Mouse (Mus musculus) retina, postnatal 1 day (tissue): ENCODE measurements around the gene Ddx19a.
"Not testable (repeated sequence)": the region's sequence is repeated elsewhere in the genome, so short reads cannot be mapped to it uniquely, and the experiment has no call there.

ENCODE experiments used
- DNase-seq: peaks from one replicate; pipeline ENCODE4 v3.0.0-alpha.2; 2012

The Ddx19a gene

GRCm38 (mm10) chr8:110997547-110998531, at the start of gene Ddx19a:
Ddx19a (minus strand) TSS chr8:110997800.
- peak; percentile 95 for DNase-seq

GRCm38 (mm10) chr8:111044003-111044734, 46.6 kb upstream of the Ddx19a start:
- DNase-seq: no peak

DNA sequence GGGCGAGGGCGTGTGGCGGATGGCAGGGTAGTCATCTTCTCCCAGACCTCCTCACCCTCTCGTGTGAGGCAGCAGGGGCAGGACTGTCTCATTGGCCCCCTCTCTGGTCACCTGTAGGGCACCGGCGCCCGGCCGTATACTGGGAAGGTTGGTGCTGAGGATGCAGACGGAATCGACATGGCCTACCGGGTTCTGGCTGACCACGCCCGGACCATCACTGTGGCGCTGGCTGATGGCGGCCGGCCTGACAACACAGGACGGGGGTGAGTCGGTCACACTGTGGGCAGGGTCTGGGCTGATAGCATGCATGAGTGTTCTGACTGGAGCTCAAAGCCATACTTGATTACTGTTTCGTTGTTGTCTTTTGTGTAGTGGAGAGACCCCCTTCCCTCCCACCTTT, 44.9 kb upstream of the Ddx19a start:
- no peak for DNase-seq

GRCm38 (mm10) chr8:111036591-111036990, 39.0 kb upstream of the Ddx19a start:
- DNase-seq: no peak

DNA sequence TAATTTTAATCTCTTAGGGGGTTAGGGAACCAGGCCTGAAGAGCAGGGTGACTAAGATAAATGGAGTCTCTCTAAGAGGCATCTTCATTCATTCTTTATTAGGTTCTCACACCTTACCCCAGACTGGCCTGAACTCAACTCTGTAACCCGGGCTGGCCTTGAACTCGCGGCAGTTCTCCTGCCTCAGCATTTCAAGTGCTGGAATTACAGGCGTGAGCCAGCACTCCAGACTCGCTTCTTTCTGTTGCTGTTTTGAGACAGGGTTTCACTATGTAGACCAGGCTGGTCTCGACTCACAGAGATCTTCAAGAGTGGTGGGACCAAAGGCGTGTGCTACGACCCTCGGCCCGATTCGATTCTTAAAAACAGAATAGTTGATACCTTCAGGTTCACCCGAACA, 36.7 kb upstream of the Ddx19a start:
- DNase-seq: no peak

- peak; percentile 100 for DNase-seq
Observed at GRCm38 (mm10) chr8:111033482-111034215, 36.0 kb upstream of the Ddx19a start.

GRCm38 (mm10) chr8:111032916-111033315, 35.3 kb upstream of the Ddx19a start, which contains the start of gene Aars:
Aars (plus strand) TSS chr8:111033144.
- no peak for DNase-seq

- DNase-seq: no peak
Observed at GRCm38 (mm10) chr8:111031572-111031971, 34.0 kb upstream of the Ddx19a start, which contains the start of gene Ddx19b. Ddx19b (minus strand) TSS chr8:111031751.

DNA sequence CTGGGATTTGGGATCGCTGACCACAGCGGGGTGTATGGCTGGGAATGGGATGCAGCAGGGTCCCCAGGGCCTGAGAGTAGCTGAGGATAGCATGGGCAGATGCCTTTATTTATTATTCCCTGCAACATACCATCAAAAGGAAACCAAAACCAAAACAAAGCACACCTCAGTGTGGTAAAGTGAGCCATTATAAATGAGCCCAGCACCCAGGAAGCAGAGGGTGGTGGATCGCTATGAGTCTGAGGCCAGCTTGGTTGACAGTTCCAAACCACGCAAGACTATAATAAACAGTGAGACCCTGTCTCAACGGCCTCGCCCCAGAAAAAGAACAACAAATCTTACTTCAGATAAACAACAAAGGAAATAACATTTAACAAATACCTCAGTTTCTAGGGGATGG, 32.4 kb upstream of the Ddx19a start:
- no peak for DNase-seq

- DNase-seq: peak; percentile 24
Observed at GRCm38 (mm10) chr8:111029589-111029988, 32.0 kb upstream of the Ddx19a start.

DNA sequence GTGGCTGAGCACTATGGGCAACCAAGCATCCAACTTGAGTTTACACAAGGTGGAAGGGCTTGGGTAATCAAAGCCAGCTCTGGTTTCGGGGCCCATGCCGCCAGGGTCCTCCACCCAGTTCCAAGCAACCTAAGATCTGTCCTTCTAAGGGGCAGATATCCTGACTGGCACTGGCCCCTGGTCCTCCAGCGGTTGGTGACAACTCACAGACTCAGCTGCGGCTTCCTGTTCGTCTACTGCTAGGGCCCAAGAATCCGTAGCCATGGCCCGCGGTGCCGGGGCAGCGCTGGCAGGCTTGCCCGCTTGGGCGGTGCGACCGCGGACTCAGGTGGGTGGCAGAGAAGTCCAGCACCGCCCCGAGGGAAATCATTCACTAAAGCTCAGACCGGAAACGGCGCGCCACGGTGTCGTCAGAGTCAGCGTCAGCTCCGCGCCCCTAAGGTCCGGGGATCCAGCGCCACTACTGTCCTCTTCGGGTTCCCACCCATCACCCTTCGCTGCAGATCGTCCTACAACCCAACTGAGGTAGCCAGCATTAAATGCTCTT, 29.9 kb upstream of the Ddx19a start:
- DNase-seq: peak; percentile 89

DNA sequence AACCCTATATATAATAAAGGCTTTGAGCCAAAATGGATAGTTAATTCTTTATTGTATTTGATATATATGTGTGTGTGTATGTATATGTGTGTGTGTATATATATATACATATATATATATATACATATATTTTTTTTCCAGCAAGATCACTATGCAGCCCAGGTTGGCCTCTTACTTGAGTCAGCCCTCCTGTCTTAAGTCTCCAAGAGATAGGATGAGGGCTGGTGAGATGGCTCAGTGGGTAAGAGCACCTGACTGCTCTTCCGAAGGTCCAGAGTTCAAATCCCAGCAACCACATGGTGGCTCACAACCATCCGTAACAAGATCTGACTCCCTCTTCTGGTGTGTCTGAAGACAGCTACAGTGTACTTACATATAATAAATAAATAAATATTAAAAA, 29.0 kb upstream of the Ddx19a start:
- not testable (repeated sequence) for DNase-seq

- DNase-seq: not testable (repeated sequence)
Observed at GRCm38 (mm10) chr8:111010230-111010991, 12.8 kb upstream of the Ddx19a start.

GRCm38 (mm10) chr8:110996641-110997430, 764 bp downstream of the Ddx19a start:
- DNase-seq: no peak

- DNase-seq: no peak
Observed at GRCm38 (mm10) chr8:110990017-110990416, 7.6 kb downstream of the Ddx19a start.

GRCm38 (mm10) chr8:110987805-110988744, 9.5 kb downstream of the Ddx19a start:
- no peak for DNase-seq

GRCm38 (mm10) chr8:110981304-110981703, 16.3 kb downstream of the Ddx19a start:
- no peak for DNase-seq

DNA sequence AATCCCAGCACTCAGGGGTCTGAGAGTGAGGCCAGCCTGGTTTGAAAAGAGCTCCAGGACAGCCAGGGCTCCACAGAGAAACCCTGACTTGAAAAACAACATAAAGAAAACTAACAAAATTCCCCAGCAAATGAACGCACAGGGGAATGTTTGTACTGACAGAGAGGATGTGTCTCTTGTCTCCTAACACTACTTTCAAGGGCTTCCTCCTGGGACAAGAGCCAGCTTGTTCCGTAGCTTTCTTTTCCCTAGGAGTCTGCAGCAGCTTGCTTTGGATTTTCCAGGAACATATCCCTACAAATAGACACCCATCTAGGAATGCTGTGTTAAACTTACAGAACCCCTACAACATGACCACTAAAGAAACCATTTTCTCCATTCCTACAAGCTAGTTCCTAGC, 19.6 kb downstream of the Ddx19a start:
- DNase-seq: not testable (repeated sequence)

GRCm38 (mm10) chr8:110976532-110976931, 21.1 kb downstream of the Ddx19a start:
- not testable (repeated sequence) for DNase-seq
